Mouse (Mus musculus): Measurements from ENCODE around the gene Pigs. TPM values are rescaled to one million over a fixed set of nuclear protein-coding genes. Genes with fewer than 3 reads are reported as not detected.
A peak's percentile ranks its signal among the peaks of the same experiment; 100 is the strongest.

Gene Pigs
- 10 to 100 TPM; 23.0 to 23.6 TPM for total RNA-seq (2021)

- DNase-seq (ENCODE audit: low spot score) = peak; percentile 93
- intact Hi-C loops (cut with DNase I) = no loop called here
These were observed at the start of gene Pigs for GRCm38 (mm10) chr11:78327634-78328511. TSS of gene Pigs (plus strand) at chr11:78328415.

GRCm38 (mm10) chr11:78278853-78279252, 49.4 kb upstream of the Pigs start:
- DNase-seq (ENCODE audit: low spot score) = no peak
- intact Hi-C loops (cut with DNase I) = no loop called here

DNA sequence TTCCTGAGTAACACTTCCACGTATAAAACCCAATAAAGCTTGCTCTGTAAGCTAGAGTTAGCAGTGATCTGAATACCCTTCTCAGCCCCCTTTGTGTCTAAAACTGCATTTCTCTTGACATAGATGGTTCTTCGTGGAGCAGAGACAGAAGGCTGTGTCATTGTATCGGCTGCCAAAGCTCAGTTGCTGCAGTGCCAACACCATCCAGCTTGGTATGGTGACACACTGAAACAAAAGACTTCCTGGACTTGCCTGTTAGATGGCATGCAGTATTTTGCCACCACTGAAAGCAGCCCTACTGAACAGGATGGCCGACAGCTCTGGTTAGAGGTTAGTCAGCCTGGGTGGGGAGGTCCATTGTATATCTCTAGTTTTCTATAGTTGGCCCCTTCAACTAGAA, 48.6 kb upstream of the Pigs start:
- intact Hi-C loops (cut with DNase I) = no loop called here
- no peak for DNase-seq (ENCODE audit: low spot score)

DNA sequence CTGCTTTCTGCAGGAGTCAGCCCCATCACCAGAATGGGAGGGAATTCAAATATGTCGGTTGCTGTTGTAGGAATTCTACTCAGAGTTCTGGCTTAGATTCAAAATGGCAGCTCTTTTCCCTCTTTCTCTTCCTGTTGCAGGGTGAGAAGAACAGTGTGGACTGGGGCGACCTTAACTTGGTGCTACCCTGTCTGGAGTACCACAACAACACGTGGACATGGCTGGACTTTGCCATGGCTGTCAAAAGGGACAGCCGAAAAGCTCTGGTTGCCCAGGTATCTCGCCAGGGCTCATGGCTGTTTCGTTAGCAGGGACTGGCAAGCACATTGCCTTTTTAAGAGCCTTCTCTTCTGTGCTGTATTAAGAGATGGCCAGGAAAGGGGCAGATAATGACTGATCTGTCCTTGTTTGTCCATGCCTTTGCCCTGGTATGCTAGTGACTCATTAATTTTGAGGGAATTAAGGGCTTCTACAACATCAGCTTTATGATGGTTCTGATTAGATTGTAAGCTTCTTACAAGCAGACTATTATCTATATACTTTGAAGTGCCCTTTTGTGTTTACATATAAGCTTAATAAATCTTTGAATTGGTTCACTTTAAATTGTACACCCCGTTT, 39.0 kb upstream of the Pigs start:
- intact Hi-C loops (cut with DNase I) = no loop called here

GRCm38 (mm10) chr11:78290654-78291053, 37.6 kb upstream of the Pigs start, which contains the start of gene BC030499:
TSS of gene BC030499 (plus strand) at chr11:78290841.
- intact Hi-C loops (cut with DNase I) = no loop called here

More for the DNA sequence above, 39.0 kb upstream of the Pigs start:
- no peak for DNase-seq (ENCODE audit: low spot score)

GRCm38 (mm10) chr11:78294585-78294984, 33.6 kb upstream of the Pigs start:
- intact Hi-C loops (cut with DNase I) = no loop called here
- no peak for DNase-seq (ENCODE audit: low spot score)

More at GRCm38 (mm10) chr11:78290654-78291053, 37.6 kb upstream of the Pigs start, which contains the start of gene BC030499:
- DNase-seq (ENCODE audit: low spot score) = no peak

DNA sequence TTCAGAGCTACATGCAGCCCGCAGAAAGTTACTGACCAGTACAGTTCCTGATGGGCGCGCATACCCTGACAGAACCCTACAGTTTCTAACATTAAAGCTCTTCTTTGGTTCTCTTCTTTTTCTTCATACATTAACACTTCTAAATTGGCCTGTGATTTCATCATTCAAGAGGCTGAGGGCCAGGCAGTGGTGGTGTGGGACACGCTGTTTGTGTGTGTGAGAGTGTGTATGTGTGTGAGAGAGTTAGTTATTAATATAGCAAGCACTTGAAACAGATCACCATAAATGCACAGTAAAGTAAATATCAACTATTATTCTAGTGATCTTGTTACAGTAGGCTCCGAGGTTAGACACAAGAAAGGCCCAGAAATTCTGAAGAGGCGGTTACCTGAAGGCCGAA, 27.3 kb upstream of the Pigs start:
- intact Hi-C loops (cut with DNase I) = no loop called here
- no peak for DNase-seq (ENCODE audit: low spot score)

DNA sequence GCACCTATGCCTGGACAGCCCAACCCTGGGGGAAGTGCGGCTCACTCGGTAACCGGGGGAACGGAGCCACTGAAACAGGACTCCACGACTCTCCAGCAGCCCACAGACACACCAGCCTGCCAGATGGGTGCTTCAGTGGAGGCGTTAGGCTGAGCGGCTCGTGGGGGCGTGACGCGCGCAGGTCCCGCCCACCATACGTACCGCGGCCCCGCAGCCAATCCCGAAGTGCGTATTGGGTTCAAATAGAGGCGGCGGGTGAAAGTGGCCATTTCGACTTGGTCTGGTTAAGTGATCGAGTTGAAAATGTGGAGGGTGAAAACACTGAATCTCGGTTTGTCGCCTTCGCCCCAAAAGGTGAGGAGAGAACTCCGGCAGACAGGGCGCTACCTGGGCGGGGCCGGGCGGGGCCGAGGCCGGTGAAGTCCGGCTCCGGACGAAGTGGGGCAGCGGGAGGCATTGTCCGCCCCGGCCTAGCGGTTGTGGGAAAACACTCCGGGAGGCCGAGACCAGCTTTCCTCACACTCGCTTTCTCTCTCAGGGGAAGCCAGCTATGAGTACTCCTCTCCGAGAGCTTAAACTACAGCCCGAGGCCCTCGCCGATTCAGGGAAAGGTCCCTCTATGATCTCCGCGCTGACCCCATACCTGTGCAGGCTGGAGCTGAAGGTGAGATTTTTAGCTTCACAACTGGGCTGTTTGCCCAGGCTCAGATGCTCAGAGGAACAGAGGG, 26.7 kb upstream of the Pigs start, which contains the start of gene Spag5:
TSS of gene Spag5 (plus strand) at position 173 of the 728 bp plus-strand sequence.
- intact Hi-C loops (cut with DNase I) = no loop called here
- DNase-seq (ENCODE audit: low spot score) = peak; percentile 78

- no peak for DNase-seq (ENCODE audit: low spot score)
- intact Hi-C loops (cut with DNase I) = no loop called here
These were observed 22.9 kb upstream of the Pigs start for GRCm38 (mm10) chr11:78305272-78305671.

DNA sequence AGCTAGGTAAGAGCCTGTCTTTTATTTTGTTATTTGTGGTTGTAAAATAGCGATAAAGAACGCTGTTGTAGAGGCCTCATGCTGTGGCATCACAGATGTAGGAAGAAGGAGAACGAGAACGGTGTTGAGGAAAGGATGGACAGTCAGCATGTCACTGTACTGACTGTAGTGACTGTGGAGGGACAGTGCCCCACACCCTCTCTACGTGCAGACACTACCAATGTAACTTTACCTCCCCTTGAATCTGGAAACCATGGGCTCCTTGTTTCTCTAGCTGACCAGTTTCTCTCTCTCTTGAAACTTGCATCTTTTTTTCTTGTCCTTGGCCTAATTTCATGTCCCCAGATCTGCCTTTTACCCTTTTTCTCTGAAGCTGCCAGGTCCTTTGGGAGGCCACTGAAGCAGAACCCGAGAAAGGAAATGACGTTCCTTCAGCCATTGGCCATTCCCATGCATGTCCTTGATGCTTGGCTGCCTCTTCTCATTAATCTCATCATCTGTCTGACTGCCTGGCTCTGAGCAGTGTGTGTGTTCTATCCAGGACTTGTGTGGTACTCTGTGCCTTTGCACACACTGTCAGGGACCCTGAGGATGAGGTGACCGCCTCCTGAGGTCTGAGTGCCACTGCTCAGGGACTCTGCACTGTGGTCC, 17.2 kb upstream of the Pigs start:
- intact Hi-C loops (cut with DNase I) = no loop called here

DNA sequence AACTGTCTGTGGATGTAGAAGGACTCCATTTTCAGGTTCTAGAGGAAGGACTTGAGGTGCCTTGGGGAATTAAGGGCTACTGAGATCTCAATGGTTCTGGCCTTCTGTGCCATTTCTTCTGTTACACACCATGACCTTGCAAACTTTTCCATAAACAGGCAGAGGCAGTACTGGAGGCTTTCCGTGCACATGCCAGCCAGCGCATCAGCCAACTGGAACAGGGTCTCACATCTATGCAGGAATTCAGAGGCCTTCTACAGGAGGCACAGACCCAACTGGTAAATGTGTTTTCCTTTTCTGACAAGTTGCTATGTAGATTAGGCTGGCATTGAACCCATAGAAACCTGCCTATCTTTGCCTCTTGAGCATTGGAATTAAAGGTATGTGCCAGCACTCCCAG, 14.6 kb upstream of the Pigs start:
- intact Hi-C loops (cut with DNase I) = no loop called here
- DNase-seq (ENCODE audit: low spot score) = no peak

More for the DNA sequence above, 17.2 kb upstream of the Pigs start:
- DNase-seq (ENCODE audit: low spot score) = no peak

GRCm38 (mm10) chr11:78318411-78318810, 9.8 kb upstream of the Pigs start:
- no peak for DNase-seq (ENCODE audit: low spot score)
- intact Hi-C loops (cut with DNase I) = no loop called here

- no peak for DNase-seq (ENCODE audit: low spot score)
- intact Hi-C loops (cut with DNase I) = no loop called here
These were observed 6.0 kb upstream of the Pigs start for GRCm38 (mm10) chr11:78322076-78322831.

- DNase-seq (ENCODE audit: low spot score) = peak; percentile 46
- intact Hi-C loops (cut with DNase I) = no loop called here
These were observed 5.4 kb upstream of the Pigs start, which contains the start of gene Aldoc for GRCm38 (mm10) chr11:78322860-78323259. TSS of gene Aldoc (plus strand) at chr11:78322968.

GRCm38 (mm10) chr11:78324000-78324785, 4.0 kb upstream of the Pigs start:
- intact Hi-C loops (cut with DNase I) = no loop called here
- DNase-seq (ENCODE audit: low spot score) = no peak

DNA sequence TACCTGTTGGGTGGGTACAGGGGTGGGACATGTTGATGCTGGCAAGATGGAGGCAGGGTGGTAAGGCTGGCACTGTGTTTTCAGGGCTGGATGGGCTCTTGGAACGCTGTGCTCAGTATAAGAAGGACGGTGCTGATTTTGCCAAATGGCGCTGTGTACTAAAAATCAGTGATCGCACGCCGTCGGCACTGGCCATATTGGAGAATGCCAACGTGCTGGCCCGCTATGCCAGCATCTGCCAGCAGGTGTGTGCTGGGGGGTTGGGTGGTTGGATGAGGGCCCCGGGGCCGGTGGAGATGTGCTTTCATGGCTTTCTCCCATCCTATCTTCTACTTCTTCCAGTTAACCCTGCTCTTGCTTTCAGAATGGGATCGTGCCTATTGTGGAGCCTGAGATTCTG, 3.2 kb upstream of the Pigs start:
- no peak for DNase-seq (ENCODE audit: low spot score)
- intact Hi-C loops (cut with DNase I) = no loop called here

- intact Hi-C loops (cut with DNase I) = no loop called here
These were observed 1.0 kb upstream of the Pigs start for GRCm38 (mm10) chr11:78327215-78327614.

DNA sequence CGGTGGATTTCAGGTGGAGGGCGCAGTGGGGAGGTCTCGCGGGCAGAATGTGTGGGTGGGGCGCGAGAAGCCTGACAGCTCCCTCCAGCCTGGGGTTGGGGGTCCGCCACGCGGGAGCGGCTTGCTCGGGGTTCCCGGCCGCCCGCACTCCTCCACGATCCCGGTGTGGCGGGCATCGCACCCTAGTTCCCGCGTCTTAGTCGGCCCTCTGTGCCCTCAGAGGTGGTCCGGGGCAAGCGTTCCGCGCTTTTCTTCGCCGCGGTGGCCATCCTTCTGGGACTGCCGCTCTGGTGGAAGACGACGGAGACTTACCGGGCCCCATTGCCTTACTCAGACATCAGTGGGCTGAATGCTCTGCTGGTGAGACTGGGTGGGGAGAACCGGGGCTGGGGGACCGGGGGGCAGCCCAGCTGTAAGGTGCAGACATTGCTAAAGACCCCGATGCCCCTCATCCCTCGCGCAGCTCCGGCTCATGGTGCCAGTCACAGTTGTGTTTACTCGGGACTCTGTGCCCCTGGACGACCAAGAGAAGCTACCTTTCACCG, 369 bp downstream of the Pigs start:
- no peak for DNase-seq (ENCODE audit: low spot score)
- intact Hi-C loops (cut with DNase I) = no loop called here

More at GRCm38 (mm10) chr11:78327215-78327614, 1.0 kb upstream of the Pigs start:
- DNase-seq (ENCODE audit: low spot score) = no peak
